ENCODE assay signal across 9 mouse cellular contexts in genomic region chr10:68164723-68165706, GRCm38 (mm10).
DNase-seq lines count a peak whose midpoint lies in the region; ATAC-seq and TF ChIP-seq lines count a peak whose summit lies in the region.
"Had no signal": no experiment of that assay in that cellular context is flagged by ENCODE, and none has a peak within 500 bp of the region (broad histone marks: within the 10 kb centered on the region; RNA-seq: fewer than 3 reads in every experiment).

No protein-coding gene starts in this region.

- H3K27me3 ChIP-seq in forebrain, embryonic 14.5 days (replicated peaks; ENCODE audit: control insufficient read depth, insufficient read depth, low read length), result no peaks in the 10 kb centered on the region
- H3K27me3 ChIP-seq in forebrain, embryonic 10.5 days (ENCODE audit: poor library complexity, severe bottlenecking), result no peaks in the 10 kb centered on the region
- H3K27me3 ChIP-seq in kidney, adult 2 months (replicated peaks; ENCODE audit: control insufficient read depth, insufficient read depth, low read length), result no peaks in the 10 kb centered on the region
- no peaks in the 10 kb centered on the region for H3K27me3 ChIP-seq in midbrain, embryonic 15.5 days (replicated peaks)
- no peaks in the 10 kb centered on the region for H3K27me3 ChIP-seq in midbrain, postnatal 0 days (ENCODE audit: insufficient read depth, low read length)

- ATAC-seq in forebrain, embryonic 14.5 days, result peak; percentile 48; the same call in 1 of the 2 replicates
- no peak for ATAC-seq in midbrain, embryonic 15.5 days (replicated peaks)
- ATAC-seq in midbrain, postnatal 0 days (ENCODE audit: low FRiP score), result no peak
- ATAC-seq in neutrophil, adult 5-6 weeks (ENCODE audit: extremely low read depth, insufficient number of reproducible peaks, low FRiP score, poor library complexity, severe bottlenecking), result 0 out of 2 replicates have a peak, but pooled peaks have one; percentile 27

- no peak for TF ChIP-seq CTCF in kidney, adult 2 months (conservative IDR thresholded peaks at IDR 0.05; ENCODE audit: insufficient read depth, insufficient read length, low read depth, low read length)
- no peak for TF ChIP-seq CTCF in midbrain, postnatal 0 days (IDR thresholded peaks at IDR 0.05)

- H3K9ac ChIP-seq in forebrain, embryonic 14.5 days (ENCODE audit: low read length), result no peak overlapping the region
- no peak overlapping the region for H3K9ac ChIP-seq in midbrain, embryonic 15.5 days
- no peak overlapping the region for H3K9ac ChIP-seq in midbrain, postnatal 0 days (replicated peaks; ENCODE audit: low read length, poor library complexity, severe bottlenecking)

- H3K27ac ChIP-seq in forebrain, embryonic 14.5 days (ENCODE audit: low read depth, low read length), result no peak overlapping the region
- no peak overlapping the region for H3K27ac ChIP-seq in forebrain, embryonic 10.5 days
- H3K27ac ChIP-seq in kidney, adult 2 months (ENCODE audit: insufficient read depth, low read depth, low read length), result peak overlapping the region; percentile 92
- H3K27ac ChIP-seq in midbrain, embryonic 15.5 days, result peak overlapping the region; percentile 25; the same call in 1 of the 2 replicates
- no peak overlapping the region for H3K27ac ChIP-seq in midbrain, postnatal 0 days (ENCODE audit: low read depth, low read length)

- no peak overlapping the region for H3K4me2 ChIP-seq in forebrain, embryonic 14.5 days (ENCODE audit: low read length)
- H3K4me2 ChIP-seq in midbrain, embryonic 15.5 days, result no peak overlapping the region
- no peak overlapping the region for H3K4me2 ChIP-seq in midbrain, postnatal 0 days (ENCODE audit: low read depth, low read length, poor library complexity, severe bottlenecking)

- no peak for TF ChIP-seq POLR2A in kidney, adult 2 months (IDR thresholded peaks at IDR 0.05; ENCODE audit: low read depth, low read length)

- WGBS in forebrain, embryonic 14.5 days, result 52% methylated on average over 8 of the region's 8 CpGs
- WGBS in forebrain, embryonic 10.5 days, result 80% methylated on average over 8 of the region's 8 CpGs
- WGBS in kidney, adult 2 months, result 64% methylated on average over 8 of the region's 8 CpGs
- whole genome bisulfite sequencing in midbrain, embryonic 15.5 days, result 70% methylated on average over 8 of the region's 8 CpGs
- WGBS in midbrain, postnatal 0 days, result 70% methylated on average over 8 of the region's 8 CpGs

- DNase-seq in forebrain, embryonic 14.5 days (ENCODE audit: low spot score), result peak; percentile 78
- DNase-seq in forebrain, embryonic 10.5 days (ENCODE audit: extremely low spot score, low spot score), result no peak
- DNase-seq in kidney, adult 2 months, result peak; percentile 64
- no peak for DNase-seq in kidney, postnatal 10 days
- DNase-seq in midbrain, postnatal 0 days (ENCODE audit: low spot score), result no peak
- DNase-seq in cerebellum, adult 9-11 months, result no peak
- DNase-seq: gastrocnemius, postnatal 14 days had no signal

- peaks cover 14% of the 10 kb centered on the region; the same call in 1 of the 2 replicates for H3K4me1 ChIP-seq in forebrain, embryonic 14.5 days (ENCODE audit: control insufficient read depth, insufficient read depth, low read length)
- H3K4me1 ChIP-seq in forebrain, embryonic 10.5 days, result peaks cover 35% of the 10 kb centered on the region
- H3K4me1 ChIP-seq in kidney, adult 2 months (ENCODE audit: control insufficient read depth, insufficient read depth, low read length), result peaks cover 26% of the 10 kb centered on the region
- peaks cover 16% of the 10 kb centered on the region for H3K4me1 ChIP-seq in midbrain, embryonic 15.5 days
- H3K4me1 ChIP-seq in midbrain, postnatal 0 days (ENCODE audit: insufficient read depth, low read length), result 0 out of 2 replicates have a peak, but pooled peaks cover 2% of the 10 kb centered on the region

- no peak overlapping the region for H3K4me3 ChIP-seq in forebrain, embryonic 14.5 days (ENCODE audit: low read depth, low read length)
- no peak overlapping the region for H3K4me3 ChIP-seq in forebrain, embryonic 10.5 days
- no peak overlapping the region for H3K4me3 ChIP-seq in kidney, adult 2 months (ENCODE audit: insufficient read depth, low read depth, low read length)
- H3K4me3 ChIP-seq in midbrain, embryonic 15.5 days, result no peak overlapping the region
- H3K4me3 ChIP-seq in midbrain, postnatal 0 days (ENCODE audit: low read depth, low read length), result no peak overlapping the region

- no peaks in the 10 kb centered on the region for H3K9me3 ChIP-seq in forebrain, embryonic 14.5 days (replicated peaks; ENCODE audit: control insufficient read depth, low read length)
- H3K9me3 ChIP-seq in forebrain, embryonic 10.5 days, result no peaks in the 10 kb centered on the region
- no peaks in the 10 kb centered on the region for H3K9me3 ChIP-seq in midbrain, embryonic 15.5 days
- H3K9me3 ChIP-seq in midbrain, postnatal 0 days (ENCODE audit: low read length), result no peaks in the 10 kb centered on the region

- no peaks in the 10 kb centered on the region for H3K36me3 ChIP-seq in forebrain, embryonic 14.5 days (ENCODE audit: control insufficient read depth, insufficient read depth, low read length)
- no peaks in the 10 kb centered on the region for H3K36me3 ChIP-seq in forebrain, embryonic 10.5 days (replicated peaks)
- no peaks in the 10 kb centered on the region for H3K36me3 ChIP-seq in kidney, adult 2 months (ENCODE audit: control insufficient read depth, insufficient read depth, low read length)
- no peaks in the 10 kb centered on the region for H3K36me3 ChIP-seq in midbrain, embryonic 15.5 days (replicated peaks)
- H3K36me3 ChIP-seq in midbrain, postnatal 0 days (ENCODE audit: insufficient read depth, low read length), result no peaks in the 10 kb centered on the region

Comparison
In these comparisons a context has a peak if more than half of its experiments do, and no peak if none do; other contexts are left out.
1. DNase-seq: peak in forebrain, embryonic 14.5 days (single experiment) and kidney, adult 2 months (single experiment); none in forebrain, embryonic 10.5 days (single experiment), kidney, postnatal 10 days (single experiment), midbrain, postnatal 0 days (single experiment) and cerebellum, adult 9-11 months (single experiment).
2. H3K27ac ChIP-seq: peak in kidney, adult 2 months (single experiment) and midbrain, embryonic 15.5 days (single experiment); none in forebrain, embryonic 14.5 days (single experiment), forebrain, embryonic 10.5 days (single experiment) and midbrain, postnatal 0 days (single experiment).
3. ATAC-seq: peak in forebrain, embryonic 14.5 days (single experiment) and neutrophil, adult 5-6 weeks (single experiment); none in midbrain, embryonic 15.5 days (single experiment) and midbrain, postnatal 0 days (single experiment).